Mouse (Mus musculus) myocyte (in vitro differentiated cells): ENCODE data around the gene Zc3h15.

Experiments used
- CEBPB ChIP-seq: IDR thresholded peaks from 2 replicates; pipeline ENCODE4 v1.6.1; 2011; ENCODE audit warnings: mild to moderate bottlenecking, moderate library complexity; ENCODE audit not compliant: poor library complexity, insufficient read depth, severe bottlenecking
- E2F4 ChIP-seq: IDR thresholded peaks from one replicate; pipeline ENCODE4 v1.6.1; 2011; ENCODE audit warnings: mild to moderate bottlenecking, control low read depth, moderate library complexity; ENCODE audit not compliant: insufficient read depth
- MAX ChIP-seq: IDR thresholded peaks from one replicate; pipeline ENCODE4 v1.6.1; 2011; ENCODE audit warnings: low read depth, mild to moderate bottlenecking, control low read depth
- MYOG ChIP-seq, 3 experiments: IDR thresholded peaks; one replicate each; pipeline ENCODE4 v1.6.1; 2011; ENCODE audit warnings: control low read depth in 2 of 3, low read depth in 2 of 3, mild to moderate bottlenecking in 2 of 3; ENCODE audit not compliant: insufficient read length in 2 of 3, control insufficient read depth in 1 of 3, insufficient read depth in 1 of 3
- POLR2A ChIP-seq: IDR thresholded peaks from one replicate; pipeline ENCODE4 v1.6.1; 2011; ENCODE audit warnings: low read depth, mild to moderate bottlenecking, control low read depth, moderate library complexity; ENCODE audit not compliant: insufficient read length
- REST ChIP-seq: IDR thresholded peaks from one replicate; pipeline ENCODE4 v1.6.1; 2011; ENCODE audit warnings: mild to moderate bottlenecking, control low read depth, moderate library complexity; ENCODE audit not compliant: insufficient read depth, insufficient read length

- TF ChIP-seq MYOG (IDR thresholded peaks at IDR 0.05; ENCODE audit: control insufficient read depth in 1 of 3, insufficient read depth in 1 of 3, insufficient read length in 2 of 3, low read depth in 2 of 3) (no peak), MAX (no peak), POLR2A (no peak), REST (no peak), E2F4 (no peak), CEBPB (no peak)
Measured at GRCm38 (mm10) chr2:83683731-83684519, 39.7 kb downstream of the Zc3h15 start.
